Mouse (Mus musculus): ENCODE measurements around the gene Thsd4.

The Thsd4 gene

GRCm38 (mm10) chr9:60147401-60147800 lies 374.4 kb downstream of the Thsd4 start:
- no peak for DNase-seq (ENCODE audit: low read depth)

DNA sequence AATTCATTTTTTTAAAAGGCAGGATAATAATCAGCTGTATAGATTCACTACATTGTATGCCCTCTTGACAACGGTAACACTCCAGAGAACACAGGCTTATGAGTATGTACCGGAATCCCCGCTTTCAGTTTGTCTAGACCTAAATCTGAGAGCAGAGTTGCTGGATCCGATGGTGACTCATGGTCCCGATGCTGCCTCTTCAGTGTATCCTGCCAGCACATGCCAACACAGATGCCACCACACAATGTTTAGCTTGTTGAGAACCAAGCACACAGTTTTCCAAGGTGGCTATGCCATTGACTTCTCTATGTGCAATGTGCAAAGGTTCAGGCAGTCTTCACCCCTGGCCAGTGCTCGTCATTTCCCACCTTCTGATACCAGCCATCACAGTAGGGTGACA lies 378.0 kb downstream of the Thsd4 start:
- DNase-seq (ENCODE audit: low read depth): no peak

GRCm38 (mm10) chr9:60141081-60141514 lies 380.7 kb downstream of the Thsd4 start:
- DNase-seq (ENCODE audit: low read depth): no peak

- DNase-seq (ENCODE audit: low read depth): no peak
Measured at GRCm38 (mm10) chr9:60140411-60140810, 381.4 kb downstream of the Thsd4 start.

DNA sequence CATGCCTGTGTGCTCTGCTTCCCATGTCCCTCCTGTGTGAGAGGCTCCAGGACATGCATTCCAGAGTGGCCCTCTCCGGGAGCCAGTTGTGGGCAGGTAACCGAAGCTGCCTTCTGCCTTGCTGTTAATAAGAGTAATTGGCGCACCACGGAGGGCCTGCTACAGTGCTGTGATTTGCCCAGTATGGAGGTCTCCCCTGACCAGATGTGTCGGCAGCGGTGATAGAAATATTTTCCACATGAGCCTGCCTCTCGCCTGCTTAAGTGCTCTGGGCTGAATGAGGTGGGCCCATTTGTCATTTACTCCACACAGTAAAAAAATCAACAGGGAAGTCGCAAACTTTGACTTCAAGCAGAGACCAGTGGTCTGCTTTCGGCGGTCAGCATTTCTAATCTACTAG lies 382.4 kb downstream of the Thsd4 start:
- no peak for DNase-seq (ENCODE audit: low read depth)

DNA sequence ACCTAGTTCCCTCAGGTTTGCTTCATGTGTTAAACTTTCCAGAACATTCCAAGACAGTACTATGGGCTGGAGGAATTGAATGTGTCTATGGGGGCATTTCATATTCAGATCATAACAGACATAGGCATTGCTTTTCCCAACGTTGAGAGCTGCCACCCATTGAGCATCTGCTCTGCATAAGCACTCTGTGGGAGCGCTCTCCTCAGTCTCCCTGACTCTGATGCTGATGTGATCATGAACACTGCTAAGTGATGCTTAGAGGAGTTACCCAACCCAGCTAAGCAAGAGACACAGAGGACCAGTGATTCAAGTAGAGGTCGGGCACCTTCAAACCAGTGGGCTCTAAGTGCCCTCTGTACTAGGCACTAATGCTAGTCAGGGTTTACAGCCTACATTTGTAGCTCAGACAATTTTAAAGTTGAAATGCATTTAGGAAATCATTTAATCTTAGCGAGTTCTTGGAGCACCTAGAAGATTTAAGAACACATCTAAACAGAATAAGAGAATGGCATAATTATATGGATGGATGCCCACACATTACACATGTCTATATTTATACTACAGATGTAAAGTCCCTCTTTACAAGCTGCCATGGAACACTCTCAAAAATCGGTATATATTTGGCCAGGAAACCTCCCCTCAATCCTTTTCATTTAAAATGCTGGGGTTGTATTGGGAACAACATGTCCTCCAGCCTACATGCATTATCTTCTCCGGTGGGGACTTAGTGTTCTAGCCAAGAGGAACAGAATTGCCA lies 392.4 kb downstream of the Thsd4 start:
- DNase-seq (ENCODE audit: low read depth): no peak

DNA sequence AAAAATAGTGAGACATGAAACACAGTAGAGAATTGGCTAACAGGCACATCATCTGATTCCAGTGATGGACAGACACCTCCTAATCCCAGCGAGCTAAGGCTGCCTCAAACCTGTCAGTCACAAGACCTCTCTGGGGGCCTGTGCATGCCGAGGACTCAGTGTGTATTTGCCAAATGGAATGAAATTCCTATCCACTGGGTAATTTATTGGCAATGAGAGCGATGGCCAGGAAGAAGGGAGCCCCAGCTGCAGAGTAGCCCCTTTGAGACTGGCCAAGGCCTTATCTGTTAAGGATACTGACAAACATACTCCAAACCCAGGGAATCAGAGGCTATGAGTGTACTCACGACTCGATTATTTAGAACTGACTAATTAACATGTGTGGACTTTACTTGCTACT lies 394.9 kb downstream of the Thsd4 start:
- no peak for DNase-seq (ENCODE audit: low read depth)

GRCm38 (mm10) chr9:60124102-60124501 lies 397.7 kb downstream of the Thsd4 start:
- no peak for DNase-seq (ENCODE audit: low read depth)

- no peak for DNase-seq (ENCODE audit: low read depth)
Measured at GRCm38 (mm10) chr9:60123066-60123465, 398.8 kb downstream of the Thsd4 start.

DNA sequence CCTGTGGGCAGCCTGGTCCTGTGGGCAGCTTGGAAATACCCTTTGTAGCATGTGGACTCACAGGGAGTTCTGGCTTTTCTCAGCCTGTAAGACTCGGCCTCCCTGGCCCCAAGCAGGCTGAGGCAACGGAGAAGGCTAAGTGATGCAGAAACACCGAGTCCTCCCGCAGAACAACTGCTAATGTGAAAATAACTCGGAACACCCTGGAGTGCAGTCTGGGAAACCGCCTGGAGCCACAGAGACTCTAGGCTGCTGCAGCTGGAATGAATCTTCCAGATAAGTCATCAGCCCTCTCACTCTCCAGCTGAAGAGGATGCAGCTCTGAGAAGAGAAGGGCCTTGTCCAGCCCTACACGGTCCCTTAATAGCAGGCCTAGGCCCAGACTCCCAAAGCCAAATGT lies 402.0 kb downstream of the Thsd4 start:
- DNase-seq (ENCODE audit: low read depth): peak; percentile 8

DNA sequence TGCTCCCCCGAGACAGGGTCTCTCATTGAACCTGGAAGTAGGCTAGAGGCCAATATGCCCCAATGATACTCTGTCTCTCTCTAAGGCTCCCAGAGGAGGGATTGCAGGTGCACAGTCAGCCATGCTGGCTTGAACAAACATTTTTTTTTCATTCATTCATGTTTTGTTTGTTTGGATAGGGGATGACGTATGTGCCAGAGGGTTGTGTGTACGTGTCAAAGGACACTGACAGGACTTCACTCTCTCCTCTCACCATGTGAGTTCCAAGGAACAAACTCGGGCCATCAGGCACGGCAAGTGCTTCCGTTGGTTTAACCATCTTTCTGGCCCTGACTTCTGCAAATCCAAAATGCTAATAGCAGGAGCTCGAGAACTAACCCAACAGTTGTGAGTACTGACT lies 404.0 kb downstream of the Thsd4 start:
- DNase-seq (ENCODE audit: low read depth): no peak

DNA sequence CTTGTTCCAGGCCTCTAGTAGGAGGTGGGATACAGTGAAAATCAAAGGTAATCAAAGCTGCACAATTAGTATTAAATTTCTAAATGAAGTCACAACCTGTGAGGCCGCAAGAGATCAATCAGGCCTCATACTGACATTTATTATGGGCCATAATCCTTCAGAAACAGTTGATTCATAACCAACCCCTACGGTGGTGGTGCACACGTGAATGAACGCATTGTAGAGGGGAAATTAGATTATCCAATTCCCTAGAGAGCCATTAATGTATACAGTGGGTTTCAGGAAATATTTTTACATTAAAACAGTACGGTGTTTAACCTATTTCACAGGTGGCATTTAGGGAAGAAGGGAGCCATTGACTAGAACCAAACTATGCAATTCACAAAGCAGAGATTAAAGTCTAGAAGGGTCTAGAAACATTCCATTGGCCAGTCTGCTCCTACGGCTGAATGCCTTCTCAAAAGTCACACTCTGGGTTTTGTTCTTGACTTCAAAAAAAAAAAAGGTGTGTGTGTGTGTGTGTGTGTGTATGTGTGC lies 406.1 kb downstream of the Thsd4 start:
- DNase-seq (ENCODE audit: low read depth): no peak

DNA sequence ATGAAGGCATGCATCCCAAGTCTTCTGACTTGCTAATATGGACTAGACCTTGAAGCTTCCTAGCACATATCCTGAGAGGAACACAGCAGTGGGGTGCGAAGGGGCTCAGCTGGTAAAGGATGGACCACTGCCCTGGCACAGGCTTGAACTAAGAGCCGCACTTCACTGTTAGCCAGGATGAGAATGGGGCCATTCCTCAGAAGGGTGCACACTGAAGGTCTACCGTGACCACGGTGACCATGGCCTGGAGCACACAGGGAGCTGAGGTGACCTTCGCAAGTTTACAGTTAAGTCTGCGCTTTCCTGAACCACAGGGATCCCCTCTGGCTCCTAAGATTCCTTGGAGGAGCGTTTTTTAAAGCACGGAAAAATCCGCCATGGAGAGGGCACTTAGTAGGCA lies 406.5 kb downstream of the Thsd4 start:
- no peak for DNase-seq (ENCODE audit: low read depth)

GRCm38 (mm10) chr9:60110200-60110599 lies 411.6 kb downstream of the Thsd4 start:
- no peak for DNase-seq (ENCODE audit: low read depth)

- no peak for DNase-seq (ENCODE audit: low read depth)
Measured at GRCm38 (mm10) chr9:60106683-60107082, 415.2 kb downstream of the Thsd4 start.

DNA sequence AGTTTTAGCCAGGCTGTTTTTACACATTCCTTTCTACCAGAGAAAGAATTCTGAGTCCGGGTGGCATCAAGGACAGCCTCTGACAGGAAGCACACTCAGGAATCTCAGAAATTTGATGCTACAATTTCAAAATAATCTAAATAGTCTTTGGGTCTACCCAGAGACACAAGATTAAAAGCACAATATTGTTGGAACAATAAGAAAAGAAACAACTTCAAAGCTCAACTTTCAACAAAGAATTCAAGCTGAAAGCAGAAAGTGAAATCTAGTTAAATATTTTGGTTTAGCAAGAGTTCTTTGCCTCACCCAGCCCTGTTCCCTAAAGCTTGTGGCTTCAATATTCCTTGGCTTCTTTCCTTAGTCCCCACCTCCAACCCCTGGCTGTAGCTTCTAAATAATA lies 415.7 kb downstream of the Thsd4 start:
- no peak for DNase-seq (ENCODE audit: low read depth)

- no peak for DNase-seq (ENCODE audit: low read depth)
Measured at GRCm38 (mm10) chr9:60094211-60094610, 427.6 kb downstream of the Thsd4 start.

DNA sequence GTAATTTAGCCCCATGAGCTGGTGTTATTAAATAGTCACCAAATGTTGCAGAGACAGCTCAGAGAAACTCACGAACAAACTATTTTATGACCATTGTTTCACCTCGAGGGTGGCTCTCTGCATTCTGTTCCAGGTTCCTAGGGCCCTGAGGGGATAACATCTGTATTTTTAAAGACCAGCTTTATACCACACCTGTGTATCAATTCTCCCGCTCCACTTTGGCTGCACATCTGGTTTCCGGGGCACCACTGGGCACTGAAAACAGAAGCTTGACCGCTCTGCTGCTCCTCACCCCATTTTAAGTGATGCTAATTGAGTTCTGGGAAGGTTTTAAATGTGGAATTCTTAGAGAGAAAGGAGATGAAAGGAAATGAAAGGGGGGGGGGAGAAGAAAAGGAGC lies 429.4 kb downstream of the Thsd4 start:
- no peak for DNase-seq (ENCODE audit: low read depth)

- peak; percentile 8 for DNase-seq (ENCODE audit: low read depth)
Measured at GRCm38 (mm10) chr9:60089441-60089840, 432.4 kb downstream of the Thsd4 start.

DNA sequence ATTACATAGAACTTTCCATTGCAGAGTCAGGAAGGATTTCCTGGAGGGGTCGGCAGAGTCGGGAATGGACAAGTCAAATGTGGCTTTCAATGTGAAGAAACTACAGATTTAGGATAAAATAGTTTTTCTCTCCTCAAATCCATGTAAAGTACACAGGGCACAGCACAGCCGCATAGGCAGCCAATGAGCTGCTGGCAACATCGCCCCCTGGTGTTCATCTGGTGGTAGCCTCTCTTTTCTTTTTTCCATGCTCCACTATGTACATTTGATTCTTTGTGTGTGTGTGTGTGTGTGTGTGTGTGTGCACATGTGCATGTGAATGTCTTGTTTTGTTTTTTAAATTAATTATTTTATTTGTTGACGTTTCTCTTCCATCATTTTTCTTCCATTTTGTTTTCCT lies 433.7 kb downstream of the Thsd4 start:
- peak; percentile 27 for DNase-seq (ENCODE audit: low read depth)

DNA sequence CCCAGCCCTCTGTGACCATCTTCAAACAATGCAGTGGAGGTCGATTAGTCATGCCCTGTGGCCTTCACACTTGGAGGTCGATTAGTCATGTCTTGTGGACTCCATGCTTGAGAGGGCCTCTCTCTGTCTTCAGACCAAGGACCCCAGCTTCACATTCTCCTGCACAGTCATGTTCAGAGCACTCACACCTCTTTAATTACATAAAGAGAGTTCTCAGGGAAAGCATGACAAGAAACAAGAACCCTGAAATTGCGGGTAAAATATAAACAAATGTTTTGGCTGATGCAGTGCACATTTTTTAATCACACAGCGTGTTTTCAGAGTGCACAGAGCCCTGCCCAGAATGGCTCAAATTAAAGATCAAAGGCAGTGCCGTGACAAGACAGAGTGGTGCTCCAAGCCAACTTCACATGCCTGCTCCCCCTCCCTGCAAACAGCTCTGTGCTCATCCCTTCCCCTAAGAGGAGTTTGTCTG lies 439.7 kb downstream of the Thsd4 start:
- peak; percentile 15 for DNase-seq (ENCODE audit: low read depth)

GRCm38 (mm10) chr9:60077761-60078160 lies 444.1 kb downstream of the Thsd4 start:
- no peak for DNase-seq (ENCODE audit: low read depth)

DNA sequence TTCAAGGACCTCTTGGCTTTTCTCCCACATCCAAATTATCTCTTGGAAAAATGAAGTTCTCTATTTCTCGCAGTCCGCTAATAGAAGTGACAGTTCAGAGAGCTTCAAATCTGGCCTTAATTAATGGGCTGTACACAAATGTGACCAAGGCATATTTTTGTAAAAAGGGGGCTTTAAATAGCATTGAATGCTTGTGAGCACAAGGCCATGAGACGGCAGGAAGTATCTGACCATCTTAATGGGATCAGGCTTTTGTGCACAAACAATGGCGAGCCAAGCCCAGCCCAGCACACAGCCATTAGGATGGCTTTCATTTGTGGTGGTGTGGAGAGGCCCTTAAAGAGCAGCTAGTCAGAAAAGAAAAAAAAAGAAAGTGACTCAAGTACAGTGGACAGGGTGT lies 445.4 kb downstream of the Thsd4 start:
- DNase-seq (ENCODE audit: low read depth): no peak
